11 mouse cellular contexts compared by ENCODE assay signal in genomic region chr10:107704443-107704842, GRCm38 (mm10). TPM values are rescaled to one million over a fixed set of nuclear protein-coding genes. Genes with fewer than 3 reads are reported as not detected.
DNase-seq lines count a peak whose midpoint lies in the region; ATAC-seq lines count a peak whose summit lies in the region.
"Had no signal": no experiment of that assay in that cellular context is flagged by ENCODE, and none has a peak within 500 bp of the region (broad histone marks: within the 10 kb centered on the region; RNA-seq: fewer than 3 reads in every experiment).

No protein-coding gene starts in this region.

- H3K27ac ChIP-seq in forebrain, embryonic 14.5 days (ENCODE audit: low read depth, low read length): no peak overlapping the region
- H3K27ac ChIP-seq in forebrain, embryonic 13.5 days: no peak overlapping the region
- H3K27ac ChIP-seq: macrophage; neural tube, embryonic 15.5 days had no signal

- H3K4me3 ChIP-seq in forebrain, embryonic 14.5 days (ENCODE audit: low read depth, low read length): no peak overlapping the region
- H3K4me3 ChIP-seq in forebrain, embryonic 13.5 days: no peak overlapping the region
- H3K4me3 ChIP-seq: neural tube, embryonic 15.5 days had no signal

- H3K4me1 ChIP-seq in forebrain, embryonic 14.5 days (ENCODE audit: control insufficient read depth, insufficient read depth, low read length): no peaks in the 10 kb centered on the region
- no peaks in the 10 kb centered on the region for H3K4me1 ChIP-seq in forebrain, embryonic 13.5 days
- H3K4me1 ChIP-seq: neural tube, embryonic 15.5 days had no signal

- no peaks in the 10 kb centered on the region for H3K36me3 ChIP-seq in forebrain, embryonic 14.5 days (ENCODE audit: control insufficient read depth, insufficient read depth, low read length)
- no peaks in the 10 kb centered on the region for H3K36me3 ChIP-seq in forebrain, embryonic 13.5 days (ENCODE audit: poor library complexity, severe bottlenecking)
- H3K36me3 ChIP-seq: neural tube, embryonic 15.5 days had no signal

- 0 out of 2 replicates have a peak, but pooled peaks have one; percentile 32 for ATAC-seq in forebrain, embryonic 14.5 days
- no peak for ATAC-seq in forebrain, embryonic 13.5 days

- H3K9me3 ChIP-seq in forebrain, embryonic 14.5 days (replicated peaks; ENCODE audit: control insufficient read depth, low read length): no peaks in the 10 kb centered on the region
- H3K9me3 ChIP-seq in forebrain, embryonic 13.5 days (replicated peaks): no peaks in the 10 kb centered on the region
- H3K9me3 ChIP-seq: neural tube, embryonic 15.5 days had no signal

- peak; percentile 69 for DNase-seq in forebrain, embryonic 14.5 days (ENCODE audit: low spot score)
- peak; percentile 27 for DNase-seq in layer of hippocampus, adult 9-10 months (ENCODE audit: low spot score)
- no peak for DNase-seq in layer of hippocampus, postnatal 10 days (ENCODE audit: low spot score in 2 of 2)
- peak; percentile 40 for DNase-seq in 416B (ENCODE audit: low read depth)
- peak; percentile 67 for DNase-seq in embryo, embryonic 10.5 days (ENCODE audit: low spot score)
- DNase-seq in thymus, postnatal 0 days (ENCODE audit: low spot score): no peak
- no peak for DNase-seq in c-Kit-positive CD71-positive TER-119-positive erythroid progenitor cells, embryonic 14.5 days (ENCODE audit: low spot score)

- no peak overlapping the region for H3K4me2 ChIP-seq in forebrain, embryonic 14.5 days (ENCODE audit: low read length)
- H3K4me2 ChIP-seq in forebrain, embryonic 13.5 days: no peak overlapping the region
- H3K4me2 ChIP-seq: neural tube, embryonic 15.5 days had no signal

- WGBS in forebrain, embryonic 14.5 days: 53% methylated on average over 3 of the region's 3 CpGs
- 53% methylated on average over 3 of the region's 3 CpGs for WGBS in forebrain, embryonic 13.5 days

- H3K27me3 ChIP-seq in forebrain, embryonic 14.5 days (replicated peaks; ENCODE audit: control insufficient read depth, insufficient read depth, low read length): no peaks in the 10 kb centered on the region
- H3K27me3 ChIP-seq in forebrain, embryonic 13.5 days: no peaks in the 10 kb centered on the region
- H3K27me3 ChIP-seq: neural tube, embryonic 15.5 days had no signal

- no peak overlapping the region for H3K9ac ChIP-seq in forebrain, embryonic 14.5 days (ENCODE audit: low read length)
- no peak overlapping the region for H3K9ac ChIP-seq in forebrain, embryonic 13.5 days
- H3K9ac ChIP-seq: neural tube, embryonic 15.5 days had no signal

RNA-seq across cellular contexts. Expression of gene Ptprq, which starts 15.4 kb away (rescaled TPM):
- polyA plus RNA-seq in forebrain, embryonic 14.5 days (2014; fragmentation: Nextera tagmentation; extraction: Ambion mirVana): 0.04 and 0.10 TPM in 2 replicates
- 0.03 TPM in 1 of 2 replicates, not detected in the other for polyA plus RNA-seq in forebrain, embryonic 13.5 days (2015; fragmentation: Nextera tagmentation; extraction: Ambion mirVana)
- total RNA-seq in layer of hippocampus, postnatal 10 days (2021): under 1 TPM; 0.40 to 0.41 TPM
- polyA plus RNA-seq in thymus, postnatal 0 days (2015; fragmentation: Nextera tagmentation; extraction: Ambion mirVana): 0.34 and 0.37 TPM in 2 replicates
- total RNA-seq: hematopoietic stem cell, adult 5-6 weeks had no signal
- polyA plus RNA-seq: macrophage had no signal

Comparison
In these comparisons a context has a peak if more than half of its experiments do, and no peak if none do; other contexts are left out.
1. DNase-seq: peak in forebrain, embryonic 14.5 days (single experiment), layer of hippocampus, adult 9-10 months (single experiment), 416B (single experiment) and embryo, embryonic 10.5 days (single experiment); none in layer of hippocampus, postnatal 10 days (0 of 2), thymus, postnatal 0 days (single experiment) and c-Kit-positive CD71-positive TER-119-positive erythroid progenitor cells, embryonic 14.5 days (single experiment).